ENCODE assay signal across 9 mouse cellular contexts in the genomic region with DNA sequence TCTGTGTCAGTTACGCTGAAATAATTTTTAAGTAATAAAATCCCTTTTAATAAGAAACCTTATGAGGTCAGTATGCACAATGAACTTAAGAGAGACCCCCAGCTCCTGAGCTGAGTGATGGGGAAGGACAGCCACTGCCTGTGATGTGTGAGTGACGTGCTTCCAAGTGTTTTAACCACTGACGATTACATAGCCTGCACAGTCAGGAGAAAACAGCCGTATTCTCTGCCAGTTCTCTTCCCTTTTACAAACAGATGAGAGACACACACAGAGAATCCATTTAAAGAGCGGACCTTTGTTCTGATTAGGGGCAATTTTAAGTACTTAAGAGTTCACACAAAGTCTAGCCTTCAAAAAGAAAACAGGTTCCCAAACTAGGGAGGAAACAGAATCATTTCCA. TPM values are rescaled to one million over a fixed set of nuclear protein-coding genes. Genes with fewer than 3 reads are reported as not detected.
A peak's percentile ranks its signal among the peaks of the same experiment; 100 is the strongest.
DNase-seq lines count a peak whose midpoint lies in the region; ATAC-seq and TF ChIP-seq lines count a peak whose summit lies in the region.
"Had no signal": no experiment of that assay in that cellular context is flagged by ENCODE, and none has a peak within 500 bp of the region (broad histone marks: within the 10 kb centered on the region; RNA-seq: fewer than 3 reads in every experiment).

No protein-coding gene starts in this region.

- 41% methylated on average over 5 of the region's 5 CpGs for WGBS in heart, embryonic 12.5 days
- WGBS in liver, embryonic 15.5 days (ENCODE audit: insufficient replicate concordance), result 33% methylated on average over 5 of the region's 5 CpGs

- TF ChIP-seq RAD21 in MEL (IDR thresholded peaks at IDR 0.05; ENCODE audit: low read depth, low read length), result no peak

- no peak for ATAC-seq in heart, embryonic 12.5 days (ENCODE audit: insufficient number of reproducible peaks, low FRiP score)
- ATAC-seq in granulocyte monocyte progenitor cell, adult 5-6 weeks (replicated peaks; ENCODE audit: poor library complexity, severe bottlenecking), result 0 out of 2 replicates have a peak, but pooled peaks have one; percentile 16
- ATAC-seq in liver, embryonic 15.5 days (ENCODE audit: insufficient read depth), result no peak

- H3K9me3 ChIP-seq in heart, embryonic 12.5 days (replicated peaks), result no peaks in the 10 kb centered on the region
- no peaks in the 10 kb centered on the region for H3K9me3 ChIP-seq in MEL (replicated peaks; ENCODE audit: insufficient read depth, low read length)
- no peaks in the 10 kb centered on the region for H3K9me3 ChIP-seq in liver, embryonic 15.5 days (replicated peaks)

- 0 out of 2 replicates have a peak, but pooled peaks cover 9% of the 10 kb centered on the region for H3K4me1 ChIP-seq in heart, embryonic 12.5 days (replicated peaks)
- H3K4me1 ChIP-seq in MEL (ENCODE audit: control insufficient read depth in 1 of 2, insufficient read depth in 2 of 2, low read length in 2 of 2), result peaks cover 7 to 22% of the 10 kb centered on the region in 2 experiments
- H3K4me1 ChIP-seq in liver, embryonic 15.5 days (replicated peaks), result no peaks in the 10 kb centered on the region

- DNase-seq in heart, postnatal 36 days, result no peak
- peak; percentile 60 for DNase-seq in MEL (ENCODE audit: low read depth, low spot score)
- DNase-seq in left cerebral cortex, adult 8-10 months (ENCODE audit: low spot score in 2 of 2), result no peak
- no peak for DNase-seq in cerebellum, postnatal 25 days
- no peak for DNase-seq in left cerebral cortex, postnatal 36 days (ENCODE audit: low spot score in 2 of 2)
- DNase-seq: cerebellum, adult 9-11 months had no signal

- H3K27me3 ChIP-seq in heart, embryonic 12.5 days (replicated peaks), result no peaks in the 10 kb centered on the region
- H3K27me3 ChIP-seq in MEL (ENCODE audit: control insufficient read depth in 1 of 2, insufficient read depth in 2 of 2, low read length in 2 of 2), result no peaks in the 10 kb centered on the region
- H3K27me3 ChIP-seq in liver, embryonic 15.5 days, result peaks cover 13% of the 10 kb centered on the region

- no peak for TF ChIP-seq POLR2A in MEL (IDR thresholded peaks at IDR 0.05; ENCODE audit: control insufficient read depth in 1 of 2, insufficient read depth in 1 of 2, low read depth in 1 of 2, low read length in 2 of 2, poor library complexity in 1 of 2)

- H3K36me3 ChIP-seq in heart, embryonic 12.5 days, result no peaks in the 10 kb centered on the region
- H3K36me3 ChIP-seq in MEL (ENCODE audit: control insufficient read depth in 1 of 2, insufficient read depth in 2 of 2, low read length in 2 of 2), result peaks cover 0 to 17% of the 10 kb centered on the region in 2 experiments; a peak in 2 of 4 replicates
- H3K36me3 ChIP-seq in liver, embryonic 15.5 days (replicated peaks), result no peaks in the 10 kb centered on the region

- no peak for TF ChIP-seq CTCF in MEL (IDR thresholded peaks at IDR 0.05 in 2 of 3, conservative IDR thresholded peaks at IDR 0.05 in 1 of 3; ENCODE audit: control insufficient read depth in 1 of 3, insufficient read depth in 1 of 3, low read depth in 2 of 3, low read length in 3 of 3, poor library complexity in 1 of 3, severe bottlenecking in 1 of 3)

- H3K27ac ChIP-seq in heart, embryonic 12.5 days (ENCODE audit: poor library complexity, severe bottlenecking), result no peak overlapping the region
- no peak overlapping the region for H3K27ac ChIP-seq in MEL (ENCODE audit: control insufficient read depth, low read depth, low read length)
- no peak overlapping the region for H3K27ac ChIP-seq in liver, embryonic 15.5 days (replicated peaks)

- intact Hi-C loops in heart, postnatal 36 days (cut with DNase I), result loop anchor here (2.0 to 5.0 kb wide), 2 partner anchors 40 to 93 kb away; no protein-coding TSS in a partner anchor
- intact Hi-C loops in left cerebral cortex, postnatal 36 days (cut with DNase I), result no loop called here

- H3K9ac ChIP-seq in heart, embryonic 12.5 days, result peak overlapping the region; percentile 71; the same call in 1 of the 2 replicates
- H3K9ac ChIP-seq in MEL (ENCODE audit: control insufficient read depth, low read depth, low read length, poor library complexity, severe bottlenecking), result peak overlapping the region; percentile 69
- no peak overlapping the region for H3K9ac ChIP-seq in liver, embryonic 15.5 days

- TF ChIP-seq EP300 in MEL (IDR thresholded peaks at IDR 0.05; ENCODE audit: low read depth in 1 of 2, low read length in 2 of 2), result peak in 1 of 2 experiments; percentile 40; a peak in 2 of 4 replicates

- no peaks in the 10 kb centered on the region for H3K79me2 ChIP-seq in MEL (ENCODE audit: control insufficient read depth, insufficient read depth, low read length, poor library complexity)

- H3K4me2 ChIP-seq in heart, embryonic 12.5 days, result peak overlapping the region; percentile 77
- H3K4me2 ChIP-seq in liver, embryonic 15.5 days, result peak overlapping the region; percentile 59; the same call in 1 of the 2 replicates

- peak overlapping the region; percentile 62 for H3K4me3 ChIP-seq in heart, embryonic 12.5 days
- H3K4me3 ChIP-seq in MEL (ENCODE audit: control insufficient read depth in 1 of 2, insufficient read depth in 1 of 2, low read depth in 2 of 2, low read length in 2 of 2), result peak overlapping the region; percentile 67 to 79
- no peak overlapping the region for H3K4me3 ChIP-seq in liver, embryonic 15.5 days (replicated peaks)

TF ChIP-seq in MEL, 35 proteins besides CTCF, POLR2A, EP300 and RAD21:
- 0 out of 2 replicates have a peak, but pooled peaks have one; percentile 25 for TF ChIP-seq TCF12 (IDR thresholded peaks at IDR 0.05; ENCODE audit: low read depth, low read length)
- TF ChIP-seq MYC (IDR thresholded peaks at IDR 0.05; ENCODE audit: low read depth, low read length), result 0 out of 2 replicates have a peak, but pooled peaks have one; percentile 35
- 0 out of 2 replicates have a peak, but pooled peaks have one; percentile 22 for TF ChIP-seq ELF1 (IDR thresholded peaks at IDR 0.05; ENCODE audit: low read depth, low read length)
- TF ChIP-seq SMC3 (IDR thresholded peaks at IDR 0.05; ENCODE audit: low read depth, low read length), result no peak
- 0 out of 2 replicates have a peak, but pooled peaks have one; percentile 45 for TF ChIP-seq CHD1 (IDR thresholded peaks at IDR 0.05; ENCODE audit: low read depth, low read length)

RNA-seq across cellular contexts. Expression of gene Fgl2, which starts 0.5 kb away (rescaled TPM):
- polyA plus RNA-seq in heart, embryonic 12.5 days (2016; fragmentation: Nextera tagmentation; extraction: Ambion mirVana), result 34.2 and 35.3 TPM in 2 replicates
- 10 to 100 TPM; 30.7 to 34.7 TPM for total RNA-seq in heart, postnatal 36 days (2021)
- 1.5 and 2.7 TPM in 2 replicates for total RNA-seq in MEL (2012; rRNA removed)
- polyA plus RNA-seq in MEL (2012; ENCODE audit: insufficient read depth in 1 of 2, insufficient read length in 2 of 2, low read depth in 1 of 2, low replicate concordance in 2 of 2, missing spikeins in 1 of 2), result 1 to 10 TPM in 1 of 2 experiments, not detected in 1; 2.8 TPM
- total RNA-seq in granulocyte monocyte progenitor cell, adult 5-6 weeks (2014; fragmentation: Nextera tagmentation), result 37.5 and 40.3 TPM in 2 replicates
- total RNA-seq in granulocyte monocyte progenitor cell, adult 5-6 weeks (2017), result 85.1 and 89.7 TPM in 2 replicates
- polyA plus RNA-seq in liver, embryonic 15.5 days (2015; fragmentation: Nextera tagmentation; extraction: Ambion mirVana), result 2.2 and 2.7 TPM in 2 replicates
- 1 to 10 TPM; 1.5 to 3.0 (median 2.0) TPM for total RNA-seq in left cerebral cortex, adult 8-10 months (2022)
- total RNA-seq in left cerebral cortex, postnatal 36 days (2021), result 1 to 10 TPM; 1.4 to 2.5 TPM

RNA-seq across cellular contexts. Expression of gene Ccdc146, which starts 52.6 kb away (rescaled TPM):
- polyA plus RNA-seq in heart, embryonic 12.5 days (2016; fragmentation: Nextera tagmentation; extraction: Ambion mirVana), result 1.3 and 2.1 TPM in 2 replicates
- total RNA-seq in heart, postnatal 36 days (2021), result 1 to 10 TPM; 2.1 to 3.4 TPM
- total RNA-seq in MEL (2012; rRNA removed), result 0.35 and 0.39 TPM in 2 replicates
- under 1 TPM in 1 of 2 experiments, not detected in 1; 0.45 TPM for polyA plus RNA-seq in MEL (2012; ENCODE audit: insufficient read depth in 1 of 2, insufficient read length in 2 of 2, low read depth in 1 of 2, low replicate concordance in 2 of 2, missing spikeins in 1 of 2)
- not detected in 2 replicates for total RNA-seq in granulocyte monocyte progenitor cell, adult 5-6 weeks (2014; fragmentation: Nextera tagmentation)
- total RNA-seq in granulocyte monocyte progenitor cell, adult 5-6 weeks (2017), result 0.43 and 5.2 TPM in 2 replicates
- polyA plus RNA-seq in liver, embryonic 15.5 days (2015; fragmentation: Nextera tagmentation; extraction: Ambion mirVana), result not detected in 2 replicates
- under 1 TPM; 0.09 to 0.44 (median 0.38) TPM for total RNA-seq in left cerebral cortex, adult 8-10 months (2022)
- total RNA-seq in left cerebral cortex, postnatal 36 days (2021), result under 1 TPM; 0.29 to 0.35 TPM

RNA-seq across cellular contexts. Expression of gene Fam185a, which starts 52.8 kb away (rescaled TPM):
- polyA plus RNA-seq in heart, embryonic 12.5 days (2016; fragmentation: Nextera tagmentation; extraction: Ambion mirVana), result 9.4 and 10.1 TPM in 2 replicates
- total RNA-seq in heart, postnatal 36 days (2021), result 10 to 100 TPM; 18.9 to 19.0 TPM
- 25.7 and 28.3 TPM in 2 replicates for total RNA-seq in MEL (2012; rRNA removed)
- 10 to 100 TPM in 1 of 2 experiments, not detected in 1; 20.2 TPM for polyA plus RNA-seq in MEL (2012; ENCODE audit: insufficient read depth in 1 of 2, insufficient read length in 2 of 2, low read depth in 1 of 2, low replicate concordance in 2 of 2, missing spikeins in 1 of 2)
- total RNA-seq in granulocyte monocyte progenitor cell, adult 5-6 weeks (2014; fragmentation: Nextera tagmentation), result 6.7 and 10.9 TPM in 2 replicates
- total RNA-seq in granulocyte monocyte progenitor cell, adult 5-6 weeks (2017), result 7.4 and 13.1 TPM in 2 replicates
- 2.7 and 3.0 TPM in 2 replicates for polyA plus RNA-seq in liver, embryonic 15.5 days (2015; fragmentation: Nextera tagmentation; extraction: Ambion mirVana)
- 10 to 100 TPM; 12.7 to 13.4 (median 12.7) TPM for total RNA-seq in left cerebral cortex, adult 8-10 months (2022)
- 10 to 100 TPM; 12.0 to 13.3 TPM for total RNA-seq in left cerebral cortex, postnatal 36 days (2021)
